Comparison of ENCODE assay signal across 18 mouse cellular contexts in genomic region chr15:10652931-10653475, GRCm38 (mm10).
"Had no signal": no experiment of that assay in that cellular context is flagged by ENCODE, and none has a peak within 500 bp of the region (broad histone marks: within the 10 kb centered on the region; RNA-seq: fewer than 3 reads in every experiment).

No protein-coding gene starts in this region.

- H3K4me3 ChIP-seq: midbrain, embryonic 10.5 days; midbrain, embryonic 12.5 days; myocyte; neural tube, embryonic 13.5 days; neural tube, embryonic 15.5 days had no signal

- H3K27me3 ChIP-seq: midbrain, embryonic 12.5 days; neural tube, embryonic 13.5 days; neural tube, embryonic 15.5 days had no signal

- DNase-seq: lung, embryonic 14.5 days; lung, postnatal 10 days; lung, postnatal 4 days; midbrain, embryonic 14.5 days; retina, postnatal 1 day; right cerebral cortex, adult 18-20 months; right cerebral cortex, postnatal 25 days; right cerebral cortex, postnatal 4 days; spleen, adult 18-20 months; thymus, adult 18-20 months; thymus, postnatal 14 days; thymus, postnatal 36 days had no signal

- ATAC-seq: midbrain, embryonic 16.5 days had no signal

- H3K27ac ChIP-seq: midbrain, embryonic 10.5 days; midbrain, embryonic 12.5 days; neural tube, embryonic 13.5 days; neural tube, embryonic 15.5 days had no signal

- H3K9ac ChIP-seq: lung, embryonic 14.5 days; midbrain, embryonic 12.5 days; neural tube, embryonic 13.5 days; neural tube, embryonic 15.5 days had no signal

- H3K4me2 ChIP-seq: lung, embryonic 14.5 days; midbrain, embryonic 12.5 days; neural tube, embryonic 13.5 days; neural tube, embryonic 15.5 days had no signal

- H3K9me3 ChIP-seq: midbrain, embryonic 12.5 days; neural tube, embryonic 13.5 days; neural tube, embryonic 15.5 days had no signal

- H3K36me3 ChIP-seq: midbrain, embryonic 12.5 days; neural tube, embryonic 13.5 days; neural tube, embryonic 15.5 days had no signal
